Mouse (Mus musculus) frontal cortex, postnatal 36 days (tissue): Measurements from ENCODE around the gene Vav3.
"Not testable (repeated sequence)": the region's sequence is repeated elsewhere in the genome, so short reads cannot be mapped to it uniquely, and the experiment has no call there.

Experiments used
- DNase-seq, 2 experiments: peaks; one replicate each; pipeline ENCODE4 v3.0.0; 2022; ENCODE audit warnings: low spot score in 2 of 2

Gene Vav3

DNA sequence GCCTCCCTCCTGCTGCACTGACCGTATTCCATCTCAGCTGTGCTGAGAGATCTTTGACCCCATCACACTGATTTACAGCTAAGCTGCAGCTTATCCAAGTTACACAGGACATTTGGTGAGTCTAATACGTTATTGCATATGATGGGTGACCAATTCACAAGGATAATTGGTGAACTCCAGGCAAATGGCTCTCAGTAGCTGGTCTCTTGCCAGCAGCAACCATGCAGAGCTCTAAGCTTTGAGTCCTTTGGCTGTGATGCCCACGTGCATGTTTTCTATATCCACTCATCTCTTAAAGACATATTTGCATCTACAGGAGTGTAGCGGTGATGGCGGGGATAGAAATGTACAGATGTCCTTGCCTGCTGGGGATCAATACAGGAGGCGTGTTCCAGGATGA lies 99.5 kb downstream of the Vav3 start:
- no peak for DNase-seq

DNA sequence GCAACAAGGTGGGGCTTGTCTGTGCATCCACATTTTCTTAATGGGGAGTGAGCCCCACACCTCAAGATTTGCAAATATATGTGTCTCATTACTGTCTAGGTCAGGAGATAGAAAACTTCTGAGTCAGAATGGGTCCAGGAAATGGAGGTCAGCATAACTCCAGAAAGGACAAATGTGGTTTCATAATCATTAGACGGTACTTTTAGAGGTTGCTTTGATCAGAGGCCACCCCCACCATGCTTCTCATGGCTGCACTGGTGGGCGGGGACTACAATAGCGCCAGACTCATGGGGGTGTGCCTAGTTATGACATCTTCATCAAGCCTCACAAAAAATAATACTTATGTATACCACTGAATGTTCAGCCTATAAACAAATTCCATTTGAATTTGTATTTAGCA lies 103.6 kb downstream of the Vav3 start:
- no peak for DNase-seq

DNA sequence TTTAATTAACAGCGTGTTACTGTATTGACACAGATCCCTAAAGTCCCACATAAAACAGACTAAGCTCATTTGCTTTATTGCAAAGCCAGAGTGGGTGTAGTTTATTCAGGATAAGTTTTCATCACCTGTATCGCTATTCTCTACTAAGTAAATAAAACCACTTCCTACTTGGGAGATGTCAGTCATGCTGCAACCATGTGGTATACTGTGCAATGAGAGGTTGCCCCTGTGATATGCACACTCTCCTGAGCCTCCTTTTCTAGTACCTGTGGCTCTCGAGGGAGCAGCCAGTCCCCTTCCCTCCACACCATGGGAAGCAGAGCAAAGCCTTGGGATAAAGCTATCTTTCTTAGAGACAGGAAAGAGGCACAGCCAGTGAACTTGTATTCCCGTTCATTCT lies 106.5 kb downstream of the Vav3 start:
- DNase-seq: no peak

DNA sequence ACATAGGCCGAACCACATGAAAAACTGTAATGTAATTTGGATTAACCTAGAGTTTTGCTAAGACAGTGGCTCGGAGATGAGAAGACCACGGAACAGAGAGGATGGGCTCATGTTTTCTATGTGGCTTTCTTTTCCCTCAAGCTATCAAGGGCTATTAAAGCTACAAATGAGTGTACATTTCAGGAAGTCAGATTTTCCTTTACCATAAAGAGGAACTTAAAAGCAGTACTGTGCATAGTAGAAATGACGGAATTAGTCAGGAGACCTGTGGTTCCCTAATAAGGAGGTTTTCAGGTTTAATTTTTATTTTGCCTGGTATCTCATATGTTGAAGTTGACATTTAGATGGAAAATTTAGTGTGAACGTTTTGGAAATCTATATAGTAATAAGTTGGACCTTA lies 107.8 kb downstream of the Vav3 start:
- DNase-seq: not testable (repeated sequence)

DNA sequence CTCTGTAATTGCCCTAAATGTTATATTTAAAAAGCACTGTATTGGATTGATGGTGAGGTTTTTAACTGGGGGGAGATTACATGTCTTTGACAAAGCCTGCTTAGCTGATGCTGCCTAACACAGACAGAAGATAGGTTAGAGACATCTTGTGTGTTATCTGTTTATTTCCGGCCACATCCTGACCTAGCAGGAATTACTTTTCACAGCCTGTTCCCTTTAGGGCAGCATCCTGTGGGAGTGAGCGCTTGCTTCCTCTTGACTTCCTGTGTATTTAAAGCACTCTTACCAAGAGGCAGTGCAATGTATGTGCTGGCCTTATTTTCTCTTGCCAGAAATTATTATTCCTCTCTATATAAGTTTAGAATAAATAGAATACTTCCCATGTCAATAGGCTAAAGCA lies 111.5 kb downstream of the Vav3 start:
- DNase-seq: no peak

DNA sequence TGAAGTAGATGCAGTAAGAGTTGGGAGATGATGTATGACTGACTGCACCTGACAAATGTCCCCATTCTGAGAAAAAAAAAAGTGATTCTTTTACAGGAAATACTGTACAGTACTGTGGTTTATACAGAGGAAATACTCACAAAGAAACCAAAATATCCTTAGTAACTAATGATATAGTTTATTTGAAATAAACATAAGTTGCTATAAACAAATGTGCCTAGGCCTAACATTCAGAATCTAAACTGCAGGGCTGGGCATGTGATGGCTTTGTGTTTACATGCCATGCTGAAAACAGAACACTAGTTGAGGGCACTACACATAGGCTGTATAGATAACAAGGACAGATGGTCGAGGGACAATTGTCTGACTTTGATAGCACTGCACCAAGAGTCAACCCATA lies 114.2 kb downstream of the Vav3 start:
- DNase-seq: no peak

DNA sequence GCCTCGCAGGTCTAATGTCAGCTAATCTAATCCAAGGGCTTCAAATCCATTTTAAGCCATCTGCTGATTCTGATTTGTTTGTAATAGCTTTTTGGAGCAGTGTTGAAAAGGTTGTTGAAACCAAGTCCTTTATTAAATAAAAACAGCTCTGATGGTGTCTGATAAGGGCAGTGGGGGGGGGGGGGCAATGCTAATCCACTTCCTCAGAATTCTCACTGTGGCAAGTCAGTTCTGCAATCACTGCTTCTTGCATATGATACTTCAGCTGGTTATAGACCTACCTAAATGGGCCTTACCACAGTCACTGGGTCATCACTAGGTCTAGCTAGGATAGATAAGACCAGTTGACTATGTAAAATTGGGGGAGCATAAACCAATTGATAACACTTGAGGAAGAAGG lies 115.9 kb downstream of the Vav3 start:
- DNase-seq: no peak

DNA sequence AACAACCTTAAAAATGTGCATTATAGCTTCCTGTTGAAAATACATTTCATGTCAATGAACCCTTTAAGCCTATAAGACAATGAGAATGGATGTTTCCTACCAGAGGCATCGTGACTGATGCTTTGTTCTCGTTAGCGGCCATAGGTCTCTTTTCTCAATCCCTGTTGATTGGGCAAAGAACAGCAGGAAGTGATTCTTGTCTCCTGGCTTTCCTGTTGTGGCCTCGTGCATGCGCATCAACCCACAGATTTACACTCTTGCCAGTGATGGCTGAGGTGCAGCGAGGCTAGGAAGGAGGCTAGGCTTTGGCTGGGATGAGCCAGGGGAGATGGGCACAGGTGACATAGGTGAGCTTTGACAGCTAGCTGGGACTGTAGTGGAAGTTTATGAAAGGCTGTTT lies 123.2 kb downstream of the Vav3 start:
- no peak for DNase-seq

DNA sequence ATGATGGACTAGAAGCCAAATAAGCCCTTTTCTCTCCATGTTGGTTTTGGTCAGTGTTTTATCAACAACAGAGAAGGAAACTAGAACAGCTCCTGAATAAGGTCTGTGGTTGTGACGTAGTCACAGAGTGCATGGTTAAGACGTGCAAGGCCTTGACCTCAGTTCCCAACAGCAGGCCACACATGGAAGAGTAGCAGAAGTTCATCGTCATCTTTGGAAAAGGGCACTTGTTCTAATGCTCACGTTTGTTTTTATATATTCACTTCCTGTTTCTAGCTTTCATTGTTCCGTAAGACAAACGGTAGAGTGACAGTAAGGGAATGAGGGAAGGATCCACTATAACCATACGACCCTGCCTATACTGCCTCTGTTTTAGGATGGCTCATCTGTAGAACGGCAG lies 124.1 kb downstream of the Vav3 start:
- no peak for DNase-seq

DNA sequence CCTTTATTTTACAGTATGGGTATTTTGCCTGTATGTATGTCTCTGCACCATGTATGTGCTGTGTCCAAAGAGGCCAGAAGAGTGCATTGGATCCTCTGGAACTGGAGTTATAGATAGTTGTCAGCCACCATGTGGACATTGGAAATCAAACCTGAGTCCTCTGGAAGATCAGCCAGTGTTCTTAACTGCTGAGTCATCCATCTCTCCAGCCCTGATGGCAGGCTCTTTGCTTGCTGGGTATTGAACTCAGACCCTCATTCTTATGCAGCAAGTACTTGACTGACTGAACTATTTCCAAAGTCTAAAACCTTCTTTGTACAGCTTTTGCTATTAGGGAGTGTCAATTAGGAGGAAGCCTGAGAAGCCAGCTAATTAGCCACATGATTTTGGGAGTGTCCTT lies 126.1 kb downstream of the Vav3 start:
- DNase-seq: no peak

DNA sequence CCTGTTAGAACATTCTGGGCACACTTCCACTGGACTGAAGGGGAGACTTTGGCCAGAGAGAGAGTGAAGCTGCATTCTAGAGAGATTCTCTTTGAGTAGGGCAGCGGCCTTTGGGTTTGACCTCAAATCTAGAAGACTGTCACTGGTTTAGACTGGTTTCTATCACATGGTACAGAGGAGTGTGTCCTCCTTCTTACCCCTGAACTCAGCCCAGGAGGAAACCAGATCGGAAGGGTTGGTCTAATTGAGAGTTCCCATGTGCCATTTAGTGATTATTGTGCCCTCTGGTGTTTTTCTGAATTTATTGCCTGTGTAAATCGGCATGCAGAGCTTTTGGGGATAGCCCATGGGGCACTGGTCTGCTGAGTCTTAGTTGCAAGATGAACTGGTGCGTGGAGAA lies 126.8 kb downstream of the Vav3 start:
- DNase-seq: no peak

DNA sequence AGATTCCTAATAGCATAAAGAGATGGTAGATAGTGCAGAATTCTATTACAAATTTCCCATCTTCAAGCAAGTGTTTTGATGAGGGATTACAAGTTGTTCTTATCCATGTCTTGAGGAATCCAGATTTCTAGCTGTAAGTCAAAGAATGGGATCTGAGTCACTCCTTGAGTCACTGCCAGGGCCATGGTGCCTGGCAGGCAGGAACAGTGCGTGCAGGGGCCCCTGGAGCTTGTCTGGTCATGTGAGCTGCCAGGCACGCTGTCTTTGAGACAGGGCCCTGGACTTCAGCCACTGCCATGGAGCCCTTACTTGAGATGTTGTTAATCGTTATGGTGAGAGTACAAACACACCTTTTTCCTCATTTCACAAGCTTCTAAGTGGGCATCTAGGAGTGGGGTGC lies 129.0 kb downstream of the Vav3 start:
- peak; percentile 10 to 23 for DNase-seq

DNA sequence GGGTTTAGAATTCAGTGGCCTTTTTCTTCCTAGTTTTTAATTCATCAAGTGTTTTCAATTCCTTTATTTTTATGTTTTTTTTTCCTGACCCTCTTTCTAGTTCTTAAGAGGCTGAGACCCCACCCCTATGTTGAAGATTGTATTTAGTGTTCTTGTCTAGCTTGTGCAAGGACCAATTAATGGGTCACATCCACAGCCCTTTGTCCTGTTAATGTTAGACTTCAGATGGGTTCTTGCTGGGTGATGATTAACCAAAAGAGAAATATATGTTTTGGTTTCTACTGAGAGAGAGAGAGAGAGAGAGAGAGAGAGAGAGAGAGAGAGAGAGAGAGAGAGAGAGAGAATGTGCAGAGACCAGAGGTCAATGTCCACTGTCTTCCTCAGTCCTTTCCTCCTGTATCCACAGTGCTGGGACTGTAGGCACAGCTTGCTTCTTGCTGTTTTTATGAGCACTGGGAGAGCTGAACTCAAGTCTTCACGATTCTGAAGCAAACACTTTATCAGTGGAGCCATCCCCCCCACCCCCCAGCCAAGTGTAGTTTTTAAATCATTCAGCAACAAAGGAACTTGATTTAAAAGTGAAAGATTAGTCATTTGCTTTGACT lies 130.3 kb downstream of the Vav3 start:
- no peak for DNase-seq

DNA sequence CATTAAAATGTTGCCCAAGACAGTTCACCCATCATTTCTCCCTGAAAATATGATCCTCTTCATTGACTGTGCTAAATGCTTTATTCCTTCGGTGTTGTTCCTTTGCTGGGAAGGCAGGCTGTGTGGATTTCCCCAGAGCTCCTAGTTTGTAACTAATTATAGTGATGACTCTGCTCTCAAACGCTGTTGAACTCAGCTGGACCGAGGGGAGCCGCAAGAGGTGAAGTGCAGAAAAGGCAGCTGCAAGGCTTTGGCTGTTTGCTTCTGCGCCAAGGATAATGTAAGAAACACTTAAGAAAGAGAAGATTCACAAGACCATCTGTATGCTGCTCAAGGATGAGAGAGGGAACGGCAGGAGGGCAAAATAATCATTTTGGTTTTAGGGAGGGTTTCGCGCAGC lies 136.1 kb downstream of the Vav3 start:
- no peak for DNase-seq

DNA sequence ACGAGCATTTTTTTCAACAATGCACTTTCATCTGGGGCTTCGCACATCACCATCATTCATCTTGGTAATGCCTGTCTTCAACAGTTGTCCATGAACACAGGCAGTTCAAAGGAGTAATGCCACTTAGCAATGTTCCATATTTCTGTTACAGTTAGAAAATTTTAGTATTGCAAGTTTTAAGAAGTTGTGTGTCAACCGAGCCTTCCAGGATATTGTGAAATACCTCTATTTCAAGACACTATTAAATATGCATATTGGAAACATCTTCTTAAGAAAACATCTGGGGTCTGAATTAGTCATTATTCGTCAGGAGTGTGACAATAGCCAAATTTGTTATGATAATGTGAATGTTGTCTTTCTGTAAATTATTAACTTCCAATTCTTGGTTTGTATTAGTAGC lies 137.8 kb downstream of the Vav3 start:
- DNase-seq: no peak

DNA sequence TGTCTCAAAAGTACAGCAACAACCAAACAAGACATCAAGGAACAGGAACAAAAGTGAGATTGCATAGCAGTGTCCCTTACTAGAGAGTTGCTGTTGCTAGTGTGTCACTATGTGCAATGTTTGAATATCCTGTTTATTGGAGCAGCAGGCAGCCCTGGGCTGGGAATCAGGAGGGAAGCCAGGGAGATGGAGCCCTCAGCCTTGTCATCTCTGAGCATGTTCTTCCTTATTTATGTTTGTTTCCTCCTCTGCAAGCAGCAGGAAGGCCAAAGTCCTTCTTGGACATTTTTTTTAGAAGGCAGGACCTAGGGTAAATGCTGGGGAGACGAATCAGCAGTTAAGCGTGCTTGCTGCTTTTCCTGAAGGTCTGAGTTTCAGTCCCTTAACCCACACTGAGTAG lies 140.2 kb downstream of the Vav3 start:
- no peak for DNase-seq

DNA sequence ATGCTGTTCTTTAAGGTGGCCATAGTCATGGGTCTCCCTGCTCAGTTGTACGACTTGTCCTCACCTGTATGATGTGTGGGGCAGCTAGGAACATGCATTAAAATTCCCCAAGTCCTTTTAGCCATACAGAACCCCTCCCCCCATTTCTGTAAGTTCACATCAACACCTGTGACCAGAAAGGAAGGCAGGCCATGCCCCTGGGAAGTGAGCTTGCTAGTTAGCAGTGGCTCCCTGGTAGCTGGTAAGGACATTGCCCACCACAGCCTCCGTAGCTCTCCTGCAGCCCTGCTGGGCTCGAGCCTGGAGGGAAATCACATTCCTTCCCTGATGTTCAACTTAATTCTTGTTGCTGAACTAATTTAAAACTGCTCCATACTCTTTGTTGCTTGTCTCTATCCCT lies 146.3 kb downstream of the Vav3 start:
- no peak for DNase-seq

DNA sequence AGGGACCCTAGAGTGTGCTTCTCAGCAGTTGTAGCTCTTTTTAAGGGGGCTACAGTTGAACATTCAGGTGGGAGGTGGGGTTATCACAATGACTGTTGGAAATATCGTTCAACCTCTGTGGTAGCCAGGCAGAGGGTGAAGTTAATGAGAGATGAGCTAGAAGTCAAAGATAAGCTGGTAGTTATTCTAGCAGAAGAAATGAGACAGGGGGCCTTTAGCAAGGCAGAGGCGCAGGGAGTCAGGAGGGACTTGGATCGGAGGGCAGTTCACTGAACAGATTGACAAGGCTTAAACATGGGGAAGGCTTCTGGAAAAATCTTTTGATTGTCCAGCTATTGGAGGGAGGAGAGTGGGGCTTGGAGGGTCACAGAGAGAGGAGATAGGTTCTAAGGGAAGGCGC lies 147.4 kb downstream of the Vav3 start:
- DNase-seq: no peak

DNA sequence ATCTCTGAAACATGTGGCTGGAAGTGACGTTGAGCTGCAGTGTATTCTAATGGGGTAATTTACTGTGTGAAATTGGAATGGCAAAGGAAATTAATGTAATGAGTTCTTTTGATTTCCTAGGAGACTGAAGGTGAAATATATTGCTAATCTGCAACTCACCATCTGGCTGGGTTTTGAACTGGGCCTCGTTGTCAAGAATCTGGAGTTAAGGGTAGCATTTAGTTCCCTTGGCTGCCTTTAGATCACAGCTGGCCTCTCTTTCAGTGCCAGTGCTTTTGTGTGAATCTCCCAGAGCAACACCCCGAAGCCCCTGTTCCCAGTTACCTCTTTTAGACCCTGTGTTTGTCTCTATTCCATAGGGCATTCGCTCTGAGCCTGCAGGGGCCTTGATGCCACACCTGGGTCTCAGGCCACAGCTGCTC lies 148.3 kb downstream of the Vav3 start:
- no peak for DNase-seq

DNA sequence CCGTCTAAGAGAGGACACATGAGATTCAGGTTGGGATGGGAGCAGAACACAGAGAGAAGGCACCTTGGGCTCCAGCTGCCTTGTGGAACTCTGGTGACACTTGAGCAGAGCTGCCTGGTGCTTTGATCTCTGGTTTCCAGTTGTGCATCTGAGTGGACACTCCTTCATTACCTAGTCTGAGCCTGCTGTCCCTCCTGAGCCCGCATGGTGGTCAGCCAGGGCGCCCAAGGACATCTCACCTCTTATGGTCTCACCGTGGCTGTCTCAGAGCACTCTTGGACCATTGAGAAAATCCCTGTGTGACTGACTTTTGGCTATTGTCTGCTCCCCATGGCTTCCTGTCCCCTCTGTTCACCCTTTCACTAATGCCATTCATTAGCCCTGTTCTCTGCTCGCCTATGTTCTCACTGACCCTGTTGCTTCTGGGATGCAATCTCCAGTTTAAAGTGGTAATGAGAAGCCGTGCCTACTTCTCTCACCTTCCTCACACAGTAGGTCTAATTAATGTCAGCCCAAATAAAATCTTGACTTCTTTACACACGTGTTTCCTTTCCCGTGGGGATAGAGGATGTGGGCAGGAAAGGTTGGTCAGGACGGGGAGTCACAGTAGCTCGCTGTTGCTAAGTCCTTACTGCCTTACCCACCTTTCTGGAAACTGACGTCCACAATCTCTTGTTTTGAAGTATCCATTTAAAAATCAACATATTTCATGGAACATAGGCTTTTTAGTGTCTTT lies 150.3 kb downstream of the Vav3 start:
- no peak for DNase-seq

DNA sequence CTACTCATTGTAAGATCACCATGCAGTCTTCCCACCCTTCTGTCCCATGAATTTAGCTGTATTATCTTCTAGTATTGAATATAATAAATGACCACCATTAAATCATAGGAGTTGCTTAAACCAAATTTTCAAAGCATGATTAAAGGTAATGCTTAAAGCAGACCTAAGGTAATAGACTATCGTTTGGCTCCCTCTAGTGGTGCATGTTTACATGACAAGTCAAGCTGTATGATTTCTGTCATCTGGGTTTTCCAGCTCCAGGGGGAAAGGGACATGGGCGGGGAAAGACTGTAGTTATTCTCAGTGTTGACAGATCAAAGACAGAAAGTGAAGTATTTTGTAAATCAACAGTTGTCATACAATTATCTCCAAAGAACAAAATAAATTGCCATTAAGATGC lies 151.1 kb downstream of the Vav3 start:
- peak; percentile 47 to 87 for DNase-seq

DNA sequence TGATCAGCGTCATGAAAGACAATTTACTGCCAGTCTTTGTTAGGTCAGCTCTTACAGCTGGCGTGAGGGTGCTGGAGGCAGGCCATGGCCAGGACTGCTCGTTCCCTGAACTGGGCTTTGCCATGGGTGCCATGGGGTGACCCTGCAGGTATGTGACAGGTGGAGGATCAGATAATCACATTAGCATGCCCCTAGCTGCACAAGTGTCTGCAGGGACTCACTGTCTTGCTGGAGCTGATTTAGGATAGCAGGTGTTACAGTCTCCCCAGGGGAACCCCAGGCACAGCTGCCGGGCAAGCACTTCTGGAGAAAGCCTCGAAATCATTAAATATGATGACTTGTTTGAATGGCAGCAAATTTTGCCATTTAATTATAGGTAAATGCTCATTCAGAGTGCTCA lies 156.0 kb downstream of the Vav3 start:
- DNase-seq: no peak

DNA sequence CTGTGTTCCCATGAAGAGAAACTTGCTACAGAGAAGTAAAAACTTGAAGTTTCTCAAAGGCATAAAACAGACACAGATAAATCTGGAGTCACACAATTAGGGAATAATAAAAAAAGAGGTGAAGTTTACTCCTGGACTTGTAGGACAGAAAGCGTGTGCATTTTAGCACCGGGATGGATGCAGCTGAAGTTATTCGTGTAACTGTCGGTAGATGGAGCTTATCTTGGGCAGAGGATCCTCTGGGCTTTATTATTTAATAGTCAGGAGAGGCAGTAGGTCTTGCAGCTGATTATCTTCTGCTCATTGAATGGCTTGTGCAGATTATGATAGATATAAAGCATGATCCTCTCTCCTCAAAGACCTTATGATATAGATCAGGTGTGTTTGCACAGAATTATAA lies 156.6 kb downstream of the Vav3 start:
- no peak for DNase-seq

DNA sequence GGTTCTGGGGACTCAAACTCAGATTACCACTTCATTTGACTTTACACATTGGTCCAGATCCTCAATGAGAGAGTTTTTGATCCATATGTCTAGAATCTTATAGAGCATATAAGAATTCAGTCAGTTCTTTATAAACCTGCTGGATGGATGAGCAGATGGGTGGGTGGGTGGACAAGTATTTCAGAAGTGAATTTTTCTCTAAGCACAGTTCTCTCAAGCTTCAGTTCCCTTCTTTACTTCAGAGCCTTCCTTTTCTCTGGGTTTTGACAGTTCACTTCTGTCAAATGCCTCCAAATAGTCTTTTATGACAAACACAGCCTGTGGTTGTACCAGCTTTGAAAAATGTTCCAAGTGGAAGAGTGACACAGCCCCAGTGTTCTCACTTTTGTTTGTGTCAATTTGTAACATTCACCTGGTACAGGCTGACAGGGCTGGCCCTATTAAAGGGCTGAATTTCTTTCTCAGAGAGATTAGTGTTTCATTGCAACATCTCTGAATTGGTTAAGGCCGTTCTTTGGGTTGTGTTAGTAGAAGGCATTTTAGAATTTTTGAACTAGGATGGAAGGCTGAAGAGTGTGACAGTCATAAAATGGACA lies 159.5 kb downstream of the Vav3 start:
- peak in 1 of 2 experiments; percentile 35 for DNase-seq
